ENCODE assay signal across 31 mouse cellular contexts in genomic region chr6:37926751-37927150, GRCm38 (mm10).
"Had no signal": no experiment of that assay in that cellular context is flagged by ENCODE, and none has a peak within 500 bp of the region (broad histone marks: within the 10 kb centered on the region; RNA-seq: fewer than 3 reads in every experiment).

No protein-coding gene starts in this region.

- H3K27me3 ChIP-seq: limb, embryonic 12.5 days; limb, embryonic 13.5 days; limb, embryonic 15.5 days; liver, embryonic 12.5 days; liver, embryonic 13.5 days; liver, embryonic 15.5 days; lung, embryonic 15.5 days; megakaryocyte, embryonic 14.5 days; midbrain, embryonic 12.5 days; midbrain, embryonic 13.5 days; midbrain, embryonic 15.5 days; neural tube, embryonic 12.5 days had no signal

- H3K27ac ChIP-seq: left cerebral cortex, adult 2 months; limb, embryonic 10.5 days; limb, embryonic 12.5 days; limb, embryonic 13.5 days; limb, embryonic 15.5 days; liver, embryonic 12.5 days; liver, embryonic 13.5 days; liver, embryonic 14.5 days; liver, embryonic 15.5 days; lung, embryonic 15.5 days; macrophage; midbrain, embryonic 10.5 days; midbrain, embryonic 12.5 days; midbrain, embryonic 13.5 days; midbrain, embryonic 15.5 days; neural tube, embryonic 12.5 days had no signal

- H3K9me3 ChIP-seq: limb, embryonic 10.5 days; limb, embryonic 12.5 days; limb, embryonic 13.5 days; limb, embryonic 15.5 days; liver, embryonic 12.5 days; liver, embryonic 13.5 days; liver, embryonic 15.5 days; lung, embryonic 15.5 days; midbrain, embryonic 10.5 days; midbrain, embryonic 12.5 days; midbrain, embryonic 13.5 days; midbrain, embryonic 15.5 days; neural tube, embryonic 12.5 days had no signal

- H3K9ac ChIP-seq: limb, embryonic 12.5 days; limb, embryonic 13.5 days; limb, embryonic 15.5 days; liver, embryonic 12.5 days; liver, embryonic 13.5 days; liver, embryonic 14.5 days; liver, embryonic 15.5 days; liver, postnatal 0 days; lung, embryonic 14.5 days; lung, embryonic 15.5 days; midbrain, embryonic 12.5 days; midbrain, embryonic 13.5 days; midbrain, embryonic 15.5 days; neural tube, embryonic 12.5 days had no signal

- DNase-seq: left cerebral cortex, postnatal 4 days; liver; liver, embryonic 13.5 days; liver, postnatal 0 days; lung, adult 18-20 months; lung, adult 2 months; lung, embryonic 14.5 days; lung, postnatal 10 days; lung, postnatal 14 days; lung, postnatal 36 days; lung, postnatal 4 days; midbrain, embryonic 14.5 days had no signal

- H3K4me1 ChIP-seq: limb, embryonic 10.5 days; limb, embryonic 12.5 days; limb, embryonic 13.5 days; limb, embryonic 15.5 days; liver, embryonic 12.5 days; liver, embryonic 13.5 days; liver, embryonic 15.5 days; lung, embryonic 15.5 days; megakaryocyte, embryonic 14.5 days; midbrain, embryonic 10.5 days; midbrain, embryonic 12.5 days; midbrain, embryonic 13.5 days; midbrain, embryonic 15.5 days; neural tube, embryonic 12.5 days had no signal

- H3K4me2 ChIP-seq: limb, embryonic 12.5 days; limb, embryonic 13.5 days; limb, embryonic 15.5 days; liver, embryonic 12.5 days; liver, embryonic 13.5 days; liver, embryonic 15.5 days; lung, embryonic 14.5 days; lung, embryonic 15.5 days; midbrain, embryonic 12.5 days; midbrain, embryonic 13.5 days; midbrain, embryonic 15.5 days; neural tube, embryonic 12.5 days had no signal

- ATAC-seq: liver, embryonic 12.5 days; liver, postnatal 0 days; lung, postnatal 0 days; midbrain, embryonic 13.5 days; midbrain, embryonic 15.5 days; midbrain, embryonic 16.5 days had no signal

- H3K4me3 ChIP-seq: left cerebral cortex, adult 2 months; limb, embryonic 10.5 days; limb, embryonic 12.5 days; limb, embryonic 13.5 days; limb, embryonic 15.5 days; liver, embryonic 12.5 days; liver, embryonic 13.5 days; liver, embryonic 15.5 days; lung, embryonic 15.5 days; megakaryocyte, embryonic 14.5 days; midbrain, embryonic 10.5 days; midbrain, embryonic 12.5 days; midbrain, embryonic 13.5 days; midbrain, embryonic 15.5 days; myocyte; neural tube, embryonic 12.5 days had no signal
